Mouse (Mus musculus): ENCODE data around the gene Gon7.

Gene Gon7

DNA sequence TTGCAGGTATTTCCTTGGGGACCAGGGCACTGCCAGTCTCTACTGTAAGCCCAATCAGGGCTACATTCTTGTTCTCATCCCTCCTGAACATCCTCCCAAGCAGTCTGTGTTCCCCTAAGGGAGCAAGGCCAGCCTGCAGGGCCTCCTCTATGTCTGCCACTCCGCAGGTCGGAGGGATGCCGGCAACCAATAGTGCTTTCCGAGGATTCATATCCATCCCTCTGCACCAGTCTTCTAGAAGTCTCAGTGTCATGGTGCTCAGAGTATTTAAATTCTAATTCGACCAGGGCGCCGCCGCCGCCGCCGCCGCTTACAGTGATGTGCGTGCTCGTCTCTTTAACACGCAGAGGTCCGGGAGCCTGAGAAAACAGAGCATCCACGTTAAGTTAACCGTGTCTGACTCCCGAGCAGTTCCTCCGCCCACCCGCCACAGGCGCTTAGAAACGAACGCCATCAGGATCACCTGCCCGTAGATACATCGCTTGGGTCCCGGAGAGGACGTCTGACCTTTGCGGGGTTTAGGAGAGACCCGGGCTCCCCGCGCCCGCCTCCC lies 14.5 kb downstream of the Gon7 start:
- no peak for DNase-seq (ENCODE audit: low read depth, low spot score)

DNA sequence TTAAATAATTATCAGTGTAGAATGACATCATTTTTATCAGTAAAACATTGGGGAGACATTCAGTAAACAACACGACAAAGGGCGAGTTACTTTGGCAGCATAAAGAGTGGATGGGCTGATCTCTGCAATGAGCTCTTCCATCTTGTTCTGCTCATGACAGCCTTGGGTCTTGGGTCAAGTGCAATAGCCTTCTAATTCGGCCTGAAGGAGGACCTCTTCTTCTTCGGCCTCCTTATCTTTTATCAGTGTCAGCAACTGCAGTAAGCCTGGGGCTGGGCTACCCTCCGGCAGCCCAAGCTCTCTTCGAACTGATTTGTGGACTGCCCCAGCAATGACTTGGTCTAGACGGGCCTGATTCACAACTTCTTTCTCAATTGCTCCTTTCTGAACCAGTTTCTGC lies 15.5 kb downstream of the Gon7 start:
- no peak for DNase-seq (ENCODE audit: low read depth, low spot score)

DNA sequence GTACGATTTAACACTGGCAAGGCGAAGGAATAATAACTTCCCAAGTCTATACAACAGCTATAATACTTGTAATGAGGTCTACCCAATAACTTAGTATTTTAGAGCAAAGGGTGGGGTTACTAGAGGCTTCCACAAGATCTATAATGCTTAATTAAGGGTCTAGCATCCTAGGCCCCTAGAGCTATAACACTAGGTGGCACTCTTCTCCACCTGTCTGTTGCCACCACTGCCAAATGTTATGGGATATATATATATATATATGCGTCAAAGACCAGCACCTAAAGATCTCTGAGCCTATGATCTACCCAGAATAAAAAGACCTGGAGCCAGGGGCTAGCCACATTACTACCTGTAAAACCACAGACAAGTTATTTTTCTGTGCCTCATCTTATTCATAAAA lies 17.3 kb downstream of the Gon7 start:
- no peak for DNase-seq (ENCODE audit: low read depth, low spot score)

DNA sequence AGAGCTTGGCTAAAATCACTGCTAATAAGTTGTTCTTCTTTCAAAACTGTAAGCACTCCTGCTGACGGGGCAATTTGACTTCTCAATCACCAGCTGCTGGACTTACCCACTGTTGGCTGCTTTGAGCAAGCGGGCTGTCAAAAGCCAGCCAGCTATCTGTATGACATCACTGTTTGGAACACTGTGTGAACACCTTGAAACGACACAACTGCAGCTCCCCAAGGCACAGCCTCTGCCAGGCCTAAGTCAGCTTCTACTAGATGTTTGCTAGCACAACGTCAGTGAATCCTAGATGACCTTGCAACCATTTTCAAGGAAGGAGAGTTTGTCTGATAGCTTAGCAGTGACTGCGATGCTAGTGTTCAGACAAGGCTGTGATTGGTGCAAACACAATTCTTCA lies 18.5 kb downstream of the Gon7 start:
- no peak for DNase-seq (ENCODE audit: low read depth, low spot score)

DNA sequence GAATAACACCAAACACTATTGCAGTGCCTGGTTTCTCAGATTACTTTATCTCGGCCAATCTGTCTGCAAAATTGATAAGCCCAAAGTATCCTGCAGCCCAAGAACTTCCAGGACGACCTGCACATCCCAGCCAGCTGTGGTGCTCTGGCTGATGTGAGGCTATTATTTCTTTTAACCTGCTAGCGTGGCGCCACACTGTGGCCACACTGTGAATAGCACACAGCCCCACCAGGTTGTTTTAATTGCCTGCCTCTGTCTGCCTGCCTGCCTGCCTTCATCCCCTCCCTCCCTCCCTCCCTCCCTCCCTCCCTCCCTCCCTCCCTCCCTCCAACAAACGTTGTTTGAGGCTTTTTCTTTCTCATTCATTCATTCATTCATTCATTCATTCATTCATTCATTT lies 24.2 kb downstream of the Gon7 start:
- DNase-seq (ENCODE audit: low read depth, low spot score), result peak; percentile 87

DNA sequence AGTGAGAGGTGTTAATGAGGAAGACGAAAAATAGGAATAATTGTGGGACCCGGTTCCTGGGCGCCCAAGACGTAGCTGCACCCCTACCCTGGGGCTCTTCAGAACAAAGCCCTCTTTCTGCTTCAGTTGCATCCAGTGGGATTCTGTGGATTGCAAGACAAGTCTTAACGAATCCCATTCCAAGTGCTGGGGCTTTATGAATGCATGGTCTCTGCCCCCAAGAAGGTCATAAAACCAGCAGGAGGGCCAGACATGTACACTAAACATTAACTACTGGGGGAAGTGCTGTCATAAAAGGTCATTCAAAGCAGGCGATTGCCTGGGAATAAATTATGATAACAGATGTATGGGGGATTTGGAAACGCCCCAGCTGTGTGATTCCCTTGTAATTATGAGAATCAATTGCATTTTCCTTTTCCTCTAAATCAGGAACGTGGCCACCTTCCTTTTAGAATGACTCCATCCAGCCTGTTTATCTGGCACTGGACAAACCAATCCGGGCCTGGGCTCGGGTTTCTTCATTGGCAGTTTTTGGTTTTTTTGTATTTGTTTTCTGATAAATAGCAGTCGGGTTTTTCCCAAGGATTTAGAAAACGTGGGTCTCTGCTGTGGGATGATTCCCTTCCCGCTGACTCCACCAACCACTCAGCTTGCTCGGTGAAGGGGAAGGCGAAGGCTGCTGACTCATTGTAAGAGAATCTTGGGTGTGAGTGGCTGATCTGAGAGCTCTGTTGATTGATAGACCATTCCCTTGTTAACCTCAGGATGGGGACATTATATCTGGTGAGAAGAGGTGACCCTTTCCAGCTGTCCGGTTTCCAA lies 26.6 kb downstream of the Gon7 start:
- DNase-seq (ENCODE audit: low read depth, low spot score), result peak; percentile 81

DNA sequence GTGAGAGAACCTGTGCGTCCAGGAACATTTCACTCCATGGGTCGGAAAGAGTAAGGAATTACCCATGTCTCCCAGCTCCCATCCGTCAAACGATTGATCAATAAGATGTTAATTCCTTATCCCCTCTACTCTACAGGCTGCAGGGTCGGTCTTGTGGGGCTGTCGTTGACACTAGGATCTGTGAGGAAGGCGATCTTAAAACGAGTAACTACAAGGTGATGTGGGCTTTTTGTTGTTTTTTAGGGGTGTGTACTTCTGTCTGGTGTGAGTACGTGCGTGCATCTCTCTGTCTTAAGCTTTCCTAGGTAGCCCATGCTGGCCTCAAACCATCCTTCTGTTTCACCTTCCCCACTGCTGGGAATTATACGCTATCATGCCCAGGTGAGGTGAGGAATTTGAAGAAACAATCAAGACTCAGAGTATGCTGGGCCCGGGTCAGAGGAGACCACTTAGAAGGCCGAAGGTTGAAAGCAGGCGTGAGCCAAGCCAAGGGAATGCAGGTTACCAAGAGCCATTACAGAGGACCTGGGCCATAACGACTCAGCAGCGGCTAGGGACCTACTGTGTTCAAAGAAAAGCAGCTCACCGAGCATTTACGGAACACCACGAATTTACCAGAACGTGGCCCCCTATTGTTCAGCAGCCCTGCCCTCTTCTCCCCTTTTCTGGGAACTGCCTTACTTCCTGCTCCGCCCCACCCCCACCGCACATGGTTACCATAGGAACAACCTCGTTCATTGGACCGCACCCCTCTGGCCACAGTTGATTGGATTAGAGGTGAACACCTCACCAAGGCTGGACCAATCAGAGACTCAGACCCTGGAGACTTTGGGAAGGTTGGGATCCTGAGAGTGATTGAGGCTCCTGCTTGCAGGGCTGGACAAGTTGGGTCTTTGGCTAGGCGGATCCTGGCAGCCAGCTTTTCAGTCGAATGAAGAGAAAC lies 27.5 kb downstream of the Gon7 start:
- peak; percentile 100 for DNase-seq (ENCODE audit: low read depth, low spot score)

DNA sequence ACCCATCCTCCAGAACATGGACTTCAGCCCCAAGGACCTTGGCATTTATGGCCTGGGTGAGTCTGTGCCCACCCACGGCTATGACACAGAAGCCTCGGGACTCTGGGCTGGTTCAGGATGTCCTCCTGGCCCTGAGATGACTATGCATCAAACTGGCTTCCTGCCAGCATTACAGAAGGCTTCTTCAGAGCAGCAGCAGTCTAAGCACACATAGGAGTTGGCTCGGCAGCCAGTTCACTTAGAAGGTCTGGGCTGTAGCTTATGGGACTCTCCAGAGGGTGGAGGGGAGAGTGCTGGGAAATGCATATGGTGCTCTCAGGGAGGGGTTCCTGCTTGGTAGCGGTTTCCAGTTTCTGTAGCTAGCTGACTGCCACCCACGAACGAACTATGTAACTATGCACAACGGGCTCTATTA lies 31.8 kb downstream of the Gon7 start:
- no peak for DNase-seq (ENCODE audit: low read depth, low spot score)

DNA sequence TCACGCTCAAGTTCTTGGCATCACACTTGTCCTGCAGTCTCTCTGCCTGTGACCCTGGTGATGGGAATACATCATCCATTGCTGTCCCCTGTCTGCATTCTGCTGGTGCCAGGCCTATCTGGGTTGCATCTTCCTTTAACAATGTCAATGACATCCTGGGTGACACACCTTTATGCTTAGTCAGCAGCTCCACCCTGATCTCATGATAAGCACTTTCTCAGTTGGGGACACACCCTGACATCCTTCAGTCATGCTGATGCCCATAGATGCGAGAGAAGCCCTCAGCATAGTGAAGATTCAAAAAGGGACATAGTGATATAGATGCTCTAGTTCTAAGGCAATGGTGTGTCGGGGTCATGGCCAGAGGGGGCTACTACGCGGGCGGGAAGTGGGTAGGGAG lies 32.5 kb downstream of the Gon7 start:
- DNase-seq (ENCODE audit: low read depth, low spot score), result no peak

DNA sequence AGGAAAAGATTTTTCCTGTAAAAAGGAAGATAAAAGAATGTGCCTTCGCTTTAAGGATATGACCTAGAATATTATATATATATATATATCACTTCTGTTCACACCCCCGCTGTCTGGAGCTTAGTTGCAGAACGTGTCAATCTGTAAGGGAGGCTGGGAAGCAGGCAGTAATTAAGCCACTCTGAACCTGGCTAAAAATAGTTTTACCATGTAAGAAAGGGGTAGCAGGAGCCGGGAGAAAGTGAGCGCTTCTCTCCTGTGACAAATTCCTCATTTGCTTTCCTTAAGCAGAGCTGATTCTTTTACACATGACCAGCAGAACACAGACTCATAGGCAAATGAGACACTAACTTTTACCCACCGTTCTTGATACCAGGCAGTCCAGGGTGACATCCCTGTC lies 33.7 kb downstream of the Gon7 start:
- no peak for DNase-seq (ENCODE audit: low read depth, low spot score)

DNA sequence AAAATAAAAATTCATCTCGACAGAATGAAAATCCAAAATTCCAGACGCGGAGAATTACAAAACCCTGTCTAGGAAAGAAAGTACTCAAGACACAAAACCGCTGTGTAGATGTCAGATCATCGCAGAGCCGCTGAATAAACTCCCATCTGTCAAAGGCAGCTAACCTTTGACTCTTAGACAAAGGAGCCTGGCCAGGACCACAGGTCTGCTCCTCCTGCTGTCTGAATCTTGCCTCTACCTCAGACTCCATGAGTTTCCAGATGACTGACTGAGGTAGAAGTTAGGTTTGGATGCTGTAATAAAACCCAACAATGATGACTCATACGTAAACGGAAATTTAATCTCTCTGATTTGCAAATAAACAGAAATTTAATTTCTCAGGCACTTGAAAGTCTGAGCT lies 34.6 kb downstream of the Gon7 start:
- peak; percentile 59 for DNase-seq (ENCODE audit: low read depth, low spot score)

DNA sequence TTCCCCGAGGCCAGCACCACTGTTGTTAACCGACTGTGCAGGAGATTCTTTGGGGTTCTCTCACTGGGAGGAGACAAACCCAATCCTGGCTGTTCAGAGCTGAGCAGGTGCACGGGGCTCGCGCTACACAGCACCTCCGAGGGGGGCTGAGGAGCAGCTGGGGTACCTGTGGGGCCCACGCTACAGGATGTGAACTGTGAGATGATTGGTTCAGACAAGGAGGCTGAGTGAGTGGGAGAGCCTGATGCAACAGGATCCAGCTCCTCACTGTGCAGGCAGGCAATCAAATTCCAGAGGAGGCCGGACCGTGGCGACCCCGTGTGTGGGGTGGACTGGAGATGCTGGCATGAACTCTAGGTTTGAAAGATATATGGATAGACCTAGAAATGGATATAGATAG lies 35.2 kb downstream of the Gon7 start:
- DNase-seq (ENCODE audit: low read depth, low spot score), result no peak

DNA sequence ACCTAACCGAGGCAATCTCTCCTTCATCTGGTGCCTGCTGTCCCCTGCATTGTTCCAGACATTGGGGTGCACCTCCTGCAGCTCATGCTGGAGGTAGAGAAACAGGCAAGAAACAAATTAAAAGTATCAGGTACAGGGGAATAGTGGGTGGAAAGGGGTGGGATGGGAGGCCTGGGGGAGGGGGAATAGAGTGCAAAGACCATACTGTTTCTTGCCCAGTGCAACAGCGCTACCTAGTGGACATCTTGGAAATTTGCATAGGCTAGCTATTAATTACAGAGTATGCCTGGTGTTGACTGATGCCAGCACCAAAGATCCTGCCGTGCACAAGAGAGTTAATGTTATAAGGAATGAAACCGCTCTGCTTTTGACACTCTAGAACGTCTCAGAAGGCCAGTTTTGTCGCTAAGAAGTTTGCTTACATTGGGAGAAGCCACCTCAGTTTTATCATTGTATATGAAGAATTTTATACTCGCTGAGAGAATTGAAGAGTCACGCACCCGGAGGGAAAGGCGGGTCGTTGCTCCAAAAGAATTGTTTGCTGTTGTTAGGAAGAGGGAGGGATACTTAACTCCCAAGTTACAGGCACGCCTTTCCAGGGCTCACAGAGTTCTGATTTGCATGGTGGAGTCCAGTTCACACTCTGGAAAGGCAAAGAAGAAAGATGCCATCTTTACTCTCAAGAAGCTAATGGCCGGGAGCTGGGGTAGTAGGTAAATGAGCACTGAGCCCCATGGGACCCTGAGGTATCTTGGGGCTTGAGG lies 37.9 kb downstream of the Gon7 start:
- peak; percentile 90 for DNase-seq (ENCODE audit: low read depth, low spot score)

DNA sequence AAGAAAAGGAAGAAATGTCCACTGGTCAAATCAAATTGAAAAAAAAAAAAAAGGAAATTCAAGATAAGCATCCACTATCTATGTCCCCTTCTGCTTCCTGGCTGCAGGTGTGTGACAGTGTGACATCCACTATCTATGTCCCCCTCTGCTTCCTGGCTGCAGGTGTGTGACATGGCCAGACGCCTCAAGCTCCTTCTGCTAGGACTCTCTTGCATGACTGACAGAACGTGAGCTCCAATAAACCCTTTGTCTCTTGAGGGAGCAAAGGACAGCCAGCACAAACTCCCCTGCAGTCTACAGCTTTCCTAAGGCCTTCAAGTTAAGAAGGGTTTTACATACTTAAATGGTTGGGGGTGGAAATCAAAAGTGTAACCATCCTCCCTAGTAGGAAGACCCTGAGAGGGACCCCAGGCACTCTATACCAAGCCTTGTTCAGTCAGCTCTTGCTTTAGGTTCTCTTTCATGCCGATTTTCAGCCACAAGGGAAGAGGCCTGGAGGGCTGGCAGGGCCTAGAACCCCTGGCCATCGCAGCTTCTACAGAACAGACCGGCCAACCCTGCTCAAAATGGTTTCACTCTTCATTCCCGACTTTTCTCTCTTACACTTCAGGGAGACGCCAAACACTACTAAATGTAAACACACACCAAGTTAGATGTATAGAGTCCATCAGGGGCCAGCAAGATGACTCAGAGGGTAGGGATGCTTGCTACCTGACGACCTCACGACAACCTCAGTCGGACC lies 42.8 kb downstream of the Gon7 start:
- DNase-seq (ENCODE audit: low read depth, low spot score), result peak; percentile 52

DNA sequence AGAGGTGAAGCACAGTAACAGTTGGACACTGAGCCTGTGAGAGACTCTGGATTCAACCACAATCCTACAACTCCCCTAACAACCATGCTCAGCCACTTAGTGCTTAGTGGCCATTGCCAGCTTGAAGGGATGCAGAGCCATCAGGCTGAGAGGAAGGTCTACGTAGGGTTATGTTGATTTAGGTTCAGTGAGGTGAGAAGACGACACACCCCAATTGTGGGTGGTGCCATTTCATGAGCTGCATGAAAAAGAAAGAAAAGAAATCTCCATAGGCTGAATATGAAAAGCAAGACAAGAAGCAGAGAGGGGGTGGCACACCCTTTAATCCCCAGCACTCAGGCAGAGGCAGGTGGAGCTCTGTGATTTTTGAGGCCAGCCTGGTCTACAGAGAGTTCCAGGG lies 43.5 kb downstream of the Gon7 start:
- peak; percentile 96 for DNase-seq (ENCODE audit: low read depth, low spot score)

DNA sequence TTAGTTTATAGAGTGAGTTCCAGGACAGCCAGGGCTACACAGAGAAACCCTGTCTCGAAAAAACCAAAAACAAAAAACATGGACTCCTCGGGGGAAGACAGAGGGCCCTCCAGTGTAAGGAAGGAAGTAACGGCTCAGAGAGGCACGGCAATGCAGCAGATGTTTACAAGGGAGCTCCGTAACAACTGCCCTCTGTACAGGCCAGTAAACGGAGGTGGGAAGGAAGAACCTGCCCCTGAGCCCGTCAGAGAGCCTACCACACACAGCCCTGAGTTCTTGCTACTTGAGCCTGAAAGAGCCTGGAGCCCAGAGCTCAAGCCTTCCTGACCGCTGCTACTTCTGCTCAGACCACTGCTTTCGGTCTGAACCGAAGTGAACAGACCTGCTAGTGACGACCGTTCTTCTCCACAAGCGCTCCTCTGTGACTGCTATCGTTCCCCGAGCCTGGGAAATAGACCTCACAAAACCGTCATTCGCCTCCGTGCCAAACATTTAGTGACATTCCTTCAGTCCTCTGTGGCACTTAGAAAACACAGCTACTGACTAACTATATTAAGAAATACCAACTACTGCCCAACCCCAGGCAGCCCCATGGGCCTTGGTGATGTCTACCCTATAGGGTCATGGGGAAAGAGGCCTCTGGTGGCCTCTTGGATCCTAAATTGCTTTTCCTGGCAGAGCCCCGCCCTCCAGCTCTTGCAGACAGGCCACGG lies 44.3 kb downstream of the Gon7 start:
- peak; percentile 31 for DNase-seq (ENCODE audit: low read depth, low spot score)

DNA sequence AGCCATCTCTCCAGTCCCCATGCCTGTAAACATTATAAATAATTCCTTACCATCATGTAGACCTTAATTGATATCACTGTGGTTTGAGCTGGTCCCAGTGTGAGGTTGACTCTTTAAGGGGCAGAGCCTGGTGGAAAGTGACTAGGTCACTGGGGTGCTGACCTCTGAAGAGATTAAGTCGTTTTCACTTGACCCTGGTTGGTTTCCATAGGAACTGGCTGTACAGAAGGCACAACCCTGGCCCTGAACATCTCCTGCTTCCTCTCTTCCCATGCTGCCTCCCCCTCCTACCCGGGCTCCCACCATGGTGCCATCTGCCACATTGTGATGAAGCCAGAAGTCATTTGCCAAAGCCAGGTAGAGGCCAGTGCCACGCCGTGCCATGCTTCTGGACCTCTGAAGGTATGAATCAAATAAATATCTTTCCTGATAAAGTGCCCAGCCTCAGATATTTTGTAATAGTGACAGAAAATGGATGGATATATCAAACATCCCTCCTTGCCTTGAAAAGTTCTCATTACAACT lies 46.7 kb downstream of the Gon7 start:
- DNase-seq (ENCODE audit: low read depth, low spot score), result peak; percentile 70

DNA sequence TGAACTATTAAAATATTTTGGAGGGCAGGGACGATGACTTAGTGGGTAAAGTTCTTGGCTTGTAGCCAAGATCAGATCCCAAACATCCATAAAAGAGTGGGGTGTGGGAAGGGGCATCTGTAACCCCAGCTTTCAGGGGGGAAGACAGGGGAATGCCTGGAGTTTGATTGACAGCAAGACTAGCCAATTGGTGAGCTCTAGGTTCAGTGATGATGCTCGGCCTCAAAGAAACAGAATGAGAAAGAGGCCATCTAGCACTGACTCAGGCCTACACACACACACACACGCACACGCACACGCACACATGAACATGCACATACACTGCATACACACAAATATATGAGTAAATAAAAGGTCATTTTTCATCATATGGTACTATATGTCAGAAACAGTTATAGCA lies 47.7 kb downstream of the Gon7 start:
- peak; percentile 79 for DNase-seq (ENCODE audit: low read depth, low spot score)

DNA sequence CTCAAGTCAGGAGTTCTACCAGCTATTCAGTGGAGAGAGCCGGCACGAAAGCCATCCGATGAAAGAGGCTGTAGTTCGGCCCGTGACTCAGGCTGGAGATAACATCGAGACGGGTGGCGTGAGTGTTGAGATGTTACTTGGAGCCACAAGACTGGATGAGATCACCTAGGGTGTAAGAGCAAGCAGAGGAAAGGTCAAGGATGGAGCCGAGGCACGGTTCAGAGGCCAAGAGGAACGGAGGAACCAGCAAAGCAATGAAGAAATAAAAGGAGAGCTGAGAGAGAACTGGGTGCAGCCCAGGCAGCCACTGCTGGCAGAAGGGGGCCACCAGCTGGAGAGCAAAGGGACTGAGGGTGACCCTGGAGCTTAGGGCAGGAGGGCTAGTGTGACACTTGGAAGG lies 49.4 kb downstream of the Gon7 start:
- DNase-seq (ENCODE audit: low read depth, low spot score), result no peak

DNA sequence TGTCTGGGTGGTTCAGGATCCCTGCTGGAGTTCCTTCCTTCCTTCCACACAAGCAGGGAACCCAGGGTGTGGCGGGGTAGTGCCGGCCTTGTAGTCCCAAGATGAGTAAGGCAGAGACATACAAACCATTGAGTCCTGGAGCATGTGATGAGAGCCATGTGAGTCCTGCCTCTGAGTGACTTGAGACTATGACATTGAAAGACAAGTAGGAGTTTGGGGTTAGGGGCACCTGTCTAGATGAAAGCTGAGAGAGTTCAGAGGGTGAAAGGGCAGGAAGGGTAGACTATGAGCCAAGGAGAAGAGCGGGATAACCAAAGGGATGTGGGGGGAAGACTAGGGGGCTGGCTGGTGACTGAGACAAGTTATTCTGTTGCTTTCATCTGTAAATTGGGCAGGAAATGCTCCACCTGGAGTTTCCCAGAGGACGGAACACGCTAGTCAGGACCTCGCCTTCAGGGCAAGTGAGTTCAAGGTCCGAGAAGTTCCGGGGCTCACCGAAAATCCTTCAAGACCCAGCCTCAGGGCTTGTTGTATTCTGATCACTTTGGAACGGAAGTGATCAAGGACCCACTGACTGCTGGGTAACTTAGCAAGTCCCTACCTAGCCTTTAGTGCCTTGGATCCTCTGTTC lies 50.7 kb downstream of the Gon7 start:
- peak; percentile 98 for DNase-seq (ENCODE audit: low read depth, low spot score)

Measured in R1 (cell line).